ENCODE assay signal across 23 mouse cellular contexts in genomic region chr15:52589391-52589790, GRCm38 (mm10).
DNase-seq lines count a peak whose midpoint lies in the region; ATAC-seq and TF ChIP-seq lines count a peak whose summit lies in the region.
"Had no signal": no experiment of that assay in that cellular context is flagged by ENCODE, and none has a peak within 500 bp of the region (broad histone marks: within the 10 kb centered on the region; RNA-seq: fewer than 3 reads in every experiment).

No protein-coding gene starts in this region.

- peak; percentile 2 for DNase-seq in embryo, embryonic 10.5 days (ENCODE audit: low spot score)
- DNase-seq in embryo, embryonic 9.5 days (ENCODE audit: extremely low spot score), result no peak
- DNase-seq in gastrocnemius, postnatal 25 days, result peak; percentile 21
- DNase-seq in gastrocnemius, adult 18-20 months (ENCODE audit: low spot score), result no peak
- DNase-seq in midbrain, embryonic 14.5 days, result peak; percentile 13
- DNase-seq in midbrain, embryonic 10.5 days (ENCODE audit: low spot score), result no peak
- peak; percentile 38 for DNase-seq in brain, embryonic 14.5 days (ENCODE audit: low read depth)
- no peak for DNase-seq in adrenal gland, adult 2 months
- DNase-seq: cerebellum, adult 8-10 months; heart, adult 18-20 months; kidney, adult 9 months; kidney, postnatal 36 days; lung, adult 2 months; right cerebral cortex, postnatal 25 days; thymus, postnatal 4 days had no signal

- no peaks in the 10 kb centered on the region for H3K36me3 ChIP-seq in midbrain, embryonic 14.5 days (ENCODE audit: control insufficient read depth, insufficient read depth, low read length)
- no peaks in the 10 kb centered on the region for H3K36me3 ChIP-seq in midbrain, embryonic 10.5 days
- H3K36me3 ChIP-seq: embryonic facial prominence, embryonic 15.5 days; heart, embryonic 15.5 days; intestine, embryonic 15.5 days; liver, embryonic 12.5 days; neural tube, embryonic 12.5 days had no signal

- H3K9me3 ChIP-seq in midbrain, embryonic 14.5 days (ENCODE audit: control insufficient read depth, low read length), result no peaks in the 10 kb centered on the region
- no peaks in the 10 kb centered on the region for H3K9me3 ChIP-seq in midbrain, embryonic 10.5 days (replicated peaks)
- H3K9me3 ChIP-seq: embryonic facial prominence, embryonic 15.5 days; heart, embryonic 15.5 days; intestine, embryonic 15.5 days; liver, embryonic 12.5 days; neural tube, embryonic 12.5 days had no signal

- H3K27ac ChIP-seq in midbrain, embryonic 14.5 days (replicated peaks; ENCODE audit: low read depth, low read length), result no peak overlapping the region
- no peak overlapping the region for H3K27ac ChIP-seq in midbrain, embryonic 10.5 days (replicated peaks)
- H3K27ac ChIP-seq: embryonic facial prominence, embryonic 15.5 days; heart, embryonic 15.5 days; intestine, embryonic 15.5 days; left cerebral cortex, adult 2 months; liver, embryonic 12.5 days; neural tube, embryonic 12.5 days had no signal

- H3K4me1 ChIP-seq in midbrain, embryonic 14.5 days (ENCODE audit: control insufficient read depth, insufficient read depth, low read length), result no peaks in the 10 kb centered on the region
- no peaks in the 10 kb centered on the region for H3K4me1 ChIP-seq in midbrain, embryonic 10.5 days
- H3K4me1 ChIP-seq: embryonic facial prominence, embryonic 15.5 days; heart, embryonic 15.5 days; intestine, embryonic 15.5 days; liver, embryonic 12.5 days; megakaryocyte, embryonic 14.5 days; neural tube, embryonic 12.5 days had no signal

- no peak overlapping the region for H3K9ac ChIP-seq in midbrain, embryonic 14.5 days (replicated peaks; ENCODE audit: low read length)
- H3K9ac ChIP-seq: embryonic facial prominence, embryonic 15.5 days; heart, embryonic 15.5 days; intestine, embryonic 15.5 days; liver, embryonic 12.5 days; neural tube, embryonic 12.5 days had no signal

- no peak overlapping the region for H3K4me2 ChIP-seq in midbrain, embryonic 14.5 days (ENCODE audit: low read length)
- H3K4me2 ChIP-seq: embryonic facial prominence, embryonic 15.5 days; heart, embryonic 15.5 days; intestine, embryonic 15.5 days; liver, embryonic 12.5 days; neural tube, embryonic 12.5 days had no signal

- TF ChIP-seq POLR2A in brain, embryonic 14.5 days (IDR thresholded peaks at IDR 0.05; ENCODE audit: borderline replicate concordance, extremely low read depth, insufficient read depth, insufficient read length, poor library complexity, severe bottlenecking), result no peak

- TF ChIP-seq CTCF in brain, embryonic 14.5 days (IDR thresholded peaks at IDR 0.05; ENCODE audit: borderline replicate concordance, extremely low read depth, insufficient read depth, insufficient read length), result no peak

- no peaks in the 10 kb centered on the region for H3K27me3 ChIP-seq in midbrain, embryonic 14.5 days (ENCODE audit: control insufficient read depth, insufficient read depth, low read length)
- no peaks in the 10 kb centered on the region for H3K27me3 ChIP-seq in midbrain, embryonic 10.5 days (ENCODE audit: low read depth, poor library complexity, severe bottlenecking)
- H3K27me3 ChIP-seq: CH12.LX; embryonic facial prominence, embryonic 15.5 days; heart, embryonic 15.5 days; intestine, embryonic 15.5 days; liver, embryonic 12.5 days; megakaryocyte, embryonic 14.5 days; neural tube, embryonic 12.5 days had no signal

- no peak for ATAC-seq in midbrain, embryonic 14.5 days (ENCODE audit: low FRiP score, low TSS enrichment)
- ATAC-seq: intestine, embryonic 15.5 days; liver, embryonic 12.5 days had no signal

- WGBS in midbrain, embryonic 14.5 days, result 39% methylated on average over 4 of the region's 4 CpGs
- 45% methylated on average over 4 of the region's 4 CpGs for WGBS in midbrain, embryonic 10.5 days

- H3K4me3 ChIP-seq in midbrain, embryonic 14.5 days (replicated peaks; ENCODE audit: low read depth, low read length), result no peak overlapping the region
- no peak overlapping the region for H3K4me3 ChIP-seq in midbrain, embryonic 10.5 days
- H3K4me3 ChIP-seq: embryonic facial prominence, embryonic 15.5 days; heart, embryonic 15.5 days; intestine, embryonic 15.5 days; left cerebral cortex, adult 2 months; liver, embryonic 12.5 days; megakaryocyte, embryonic 14.5 days; neural tube, embryonic 12.5 days had no signal

Comparison
In these comparisons a context has a peak if more than half of its experiments do, and no peak if none do; other contexts are left out.
1. DNase-seq: peak in embryo, embryonic 10.5 days (single experiment), gastrocnemius, postnatal 25 days (single experiment), midbrain, embryonic 14.5 days (single experiment) and brain, embryonic 14.5 days (single experiment); none in embryo, embryonic 9.5 days (single experiment), gastrocnemius, adult 18-20 months (single experiment), midbrain, embryonic 10.5 days (single experiment) and adrenal gland, adult 2 months (single experiment).